Mouse (Mus musculus) heart, postnatal 25 days (tissue): ENCODE results near the gene Rhbdf1. TPM values are rescaled to one million over a fixed set of nuclear protein-coding genes. Genes with fewer than 3 reads are reported as not detected.

Source experiments
- DNase-seq: peaks from one replicate; pipeline ENCODE4 v3.0.0; 2022; ENCODE audit warnings: low spot score
- intact Hi-C: fragments of 180-260 bp; cut with DNase I; formaldehyde crosslinking; loops from one replicate; pipeline ENCODE4 v1.15.1; 2025
- total RNA-seq, 2 experiments: library from RNA; stranded (reverse); gene quantifications; 2 replicates each; pipeline ENCODE4 v1.2.3; 2021

Gene Rhbdf1
- total RNA-seq, 2 experiments from 2014 or later = 21.9 to 25.0 TPM

DNA sequence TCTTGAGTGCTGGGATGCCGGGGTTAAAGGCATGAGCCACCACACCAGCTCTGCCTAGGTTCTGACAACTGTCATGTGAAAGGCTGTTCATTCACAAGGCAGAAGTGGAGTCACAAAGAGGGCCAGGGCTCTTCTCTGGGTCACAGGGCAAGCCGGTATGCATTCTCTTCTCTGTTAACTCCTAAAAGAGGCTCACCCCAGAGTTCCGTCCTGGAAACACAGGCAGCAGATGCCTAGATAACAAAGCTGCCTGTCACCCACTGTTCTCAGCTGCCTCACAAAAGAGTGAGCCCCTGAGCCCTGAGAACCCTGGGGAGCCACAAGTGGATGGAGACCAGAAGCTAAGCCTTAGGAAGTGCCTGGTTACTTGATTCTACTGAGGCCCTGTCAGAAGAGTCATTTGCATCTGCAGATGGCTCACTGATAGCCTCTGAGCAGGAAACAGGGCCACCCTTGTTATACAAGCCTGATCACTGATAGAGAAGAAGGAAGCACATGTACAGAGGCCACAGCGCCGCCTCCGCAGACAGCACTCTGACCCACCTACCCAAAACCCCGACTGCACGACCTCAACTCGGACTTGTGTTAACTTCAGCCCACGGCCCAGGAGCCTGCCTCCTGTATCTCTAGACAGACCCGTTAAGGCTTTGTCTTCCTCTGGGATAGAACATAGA lies 26.1 kb downstream of the Rhbdf1 start:
- intact Hi-C loops = no loop called here
- no peak for DNase-seq

DNA sequence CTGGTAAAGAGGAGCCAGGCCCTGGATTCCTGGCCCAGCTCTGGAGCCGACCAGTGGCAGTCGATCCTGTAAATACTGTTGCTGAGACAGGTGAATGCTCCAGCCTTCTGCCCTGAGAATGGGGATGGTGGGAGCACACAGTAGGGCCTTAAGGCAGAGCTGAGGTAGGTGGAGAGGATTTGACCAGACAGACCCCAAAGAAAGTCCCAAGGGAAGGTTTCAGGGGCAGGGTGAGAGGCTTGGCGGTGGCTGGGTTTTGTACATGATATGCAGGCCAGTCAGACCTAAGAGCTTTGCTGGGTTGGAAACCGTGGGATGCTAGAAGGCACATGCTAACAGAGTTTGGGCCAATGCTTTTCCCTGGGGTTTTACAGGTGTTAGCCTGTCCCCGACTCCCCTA lies 27.5 kb downstream of the Rhbdf1 start:
- intact Hi-C loops = no loop called here
- no peak for DNase-seq

DNA sequence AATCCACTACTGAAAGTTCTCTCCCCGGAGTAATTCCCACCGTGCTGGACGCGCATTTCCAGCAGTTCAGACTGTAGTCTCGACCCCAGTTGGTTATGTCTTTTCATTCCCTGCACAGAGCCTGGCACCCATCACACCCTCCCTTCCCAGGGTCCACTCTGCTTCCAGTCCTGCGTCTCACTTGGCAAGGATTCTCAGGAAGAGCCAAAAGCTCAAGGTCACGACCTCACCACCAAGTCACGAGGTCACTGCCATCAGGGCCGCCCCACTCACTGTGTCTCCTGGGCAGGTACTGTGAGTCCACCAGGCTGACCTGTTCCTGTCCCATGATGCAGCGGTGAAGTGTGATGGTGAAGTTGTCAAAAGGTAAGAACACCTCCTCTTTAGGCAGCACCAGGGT lies 28.0 kb downstream of the Rhbdf1 start:
- no peak for DNase-seq
- intact Hi-C loops = no loop called here

DNA sequence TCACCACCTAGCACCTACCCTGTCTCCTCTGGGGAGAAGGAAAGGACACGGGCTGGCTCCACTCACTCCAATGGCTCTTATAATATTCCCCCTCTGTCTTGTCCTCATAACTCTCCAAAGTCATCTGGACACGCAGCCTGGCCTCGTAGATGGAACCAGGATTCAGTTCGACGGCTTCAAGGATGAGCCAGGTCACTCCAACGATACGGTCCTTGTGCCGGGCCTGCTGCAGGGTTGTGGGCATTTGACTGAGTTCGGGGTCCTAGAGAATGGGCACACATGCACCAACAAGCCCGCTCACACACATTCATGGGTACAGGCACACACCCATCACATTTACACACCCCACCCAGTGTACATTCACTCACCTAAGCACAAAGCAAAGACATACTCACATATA lies 28.9 kb downstream of the Rhbdf1 start:
- no peak for DNase-seq
- intact Hi-C loops = no loop called here

DNA sequence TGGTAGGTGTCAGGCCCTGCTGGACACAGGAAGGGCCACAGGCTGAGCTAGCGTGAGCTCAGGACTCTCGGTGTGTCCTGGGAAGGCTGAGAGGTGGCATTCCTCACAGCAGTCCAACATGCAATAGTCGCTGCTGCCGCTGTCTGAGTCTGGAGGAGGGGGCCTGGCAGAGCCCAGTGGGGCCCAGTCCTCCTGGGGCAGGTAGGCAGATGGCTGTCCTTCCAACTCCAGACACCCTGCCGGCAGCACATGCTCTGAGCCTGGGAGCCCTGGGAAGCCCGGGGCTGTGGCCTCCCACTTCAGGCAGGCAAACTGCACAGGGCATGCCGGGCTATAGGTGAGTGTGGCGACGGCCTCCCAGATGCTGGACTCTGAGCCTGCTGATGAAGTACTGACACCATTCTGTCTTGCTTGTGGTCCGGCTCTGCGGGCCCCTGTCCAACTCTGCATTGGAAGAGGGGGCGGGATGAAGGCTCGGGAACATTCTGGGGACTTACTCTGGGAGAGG lies 31.4 kb downstream of the Rhbdf1 start:
- DNase-seq = no peak
- intact Hi-C loops = no loop called here

DNA sequence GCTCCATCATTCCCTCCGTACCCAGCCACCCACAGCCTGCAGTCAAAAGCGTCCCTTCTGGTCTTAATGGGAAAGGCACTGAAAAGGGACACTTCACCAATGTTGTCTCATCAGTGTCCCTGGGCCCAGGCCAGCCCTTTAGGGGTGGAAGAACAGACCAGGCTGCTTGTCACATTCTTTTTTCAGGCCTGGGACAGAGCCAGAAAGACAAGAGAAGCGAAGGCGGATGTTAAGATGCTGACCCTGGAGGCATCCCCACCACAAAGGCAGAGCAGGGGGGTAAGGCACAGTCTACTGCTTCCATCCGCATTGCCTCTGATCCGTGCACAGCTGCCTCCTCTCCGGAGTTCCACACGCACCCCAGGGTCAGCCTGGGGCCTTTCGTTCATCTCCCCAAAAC lies 32.0 kb downstream of the Rhbdf1 start:
- intact Hi-C loops = no loop called here
- DNase-seq = no peak

DNA sequence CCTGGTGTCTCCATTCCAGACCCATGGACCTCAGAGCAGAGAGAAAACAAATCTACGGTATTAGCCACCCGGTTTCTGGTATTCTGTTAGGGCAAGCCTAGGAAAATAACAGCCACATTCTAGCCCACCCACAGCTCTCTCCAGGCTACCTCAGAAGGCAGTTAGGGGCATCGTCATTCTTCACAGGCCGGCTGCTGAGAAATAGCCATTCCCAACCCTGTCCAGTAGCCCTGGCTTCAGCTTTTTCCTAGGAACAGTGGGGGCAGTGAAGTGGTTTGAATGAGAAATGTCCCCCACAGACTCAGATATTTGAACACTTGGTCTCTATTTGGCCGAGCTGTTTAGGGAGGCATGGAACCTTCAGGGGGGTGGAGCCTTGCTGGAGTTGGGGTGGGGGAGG lies 32.7 kb downstream of the Rhbdf1 start:
- intact Hi-C loops = no loop called here
- DNase-seq = no peak

DNA sequence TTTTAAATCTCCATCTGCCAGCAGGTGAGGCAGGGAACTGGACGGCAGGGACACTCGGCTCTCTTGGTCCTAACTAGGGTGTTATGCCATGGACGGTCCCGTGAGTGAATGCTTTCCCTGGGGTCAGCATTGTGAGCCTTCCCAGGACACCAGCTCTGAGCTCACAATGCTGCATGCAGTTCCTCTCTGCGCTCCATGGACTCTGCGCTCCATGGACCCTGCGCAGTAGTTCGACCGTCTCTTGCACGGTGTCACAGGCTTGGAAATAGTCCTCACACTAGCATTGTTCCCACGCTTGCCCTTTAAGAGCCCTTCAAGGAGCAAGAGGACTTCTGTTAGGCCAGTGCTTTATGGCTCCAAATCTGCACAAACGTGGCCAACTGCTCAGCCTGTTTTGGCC lies 33.2 kb downstream of the Rhbdf1 start:
- intact Hi-C loops = no loop called here
- DNase-seq = no peak

DNA sequence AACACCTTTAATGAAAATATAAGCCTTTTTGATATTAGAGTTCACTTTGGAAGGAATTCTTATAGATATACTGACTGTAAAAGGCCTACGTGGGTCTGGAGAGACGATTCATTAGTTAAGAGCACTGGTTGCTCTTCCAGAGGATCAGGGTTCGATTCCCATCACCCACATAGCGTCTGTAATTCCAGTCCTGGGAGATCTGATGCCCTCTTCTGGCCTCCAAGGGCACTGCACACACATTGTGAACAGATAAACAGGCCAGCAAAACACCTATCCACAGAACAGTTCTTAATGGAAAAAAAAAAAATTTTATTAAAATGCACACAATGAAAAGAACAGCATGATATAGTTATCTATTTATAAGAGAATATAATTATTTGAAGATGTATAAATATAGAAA lies 34.8 kb downstream of the Rhbdf1 start:
- intact Hi-C loops = no loop called here
- no peak for DNase-seq

DNA sequence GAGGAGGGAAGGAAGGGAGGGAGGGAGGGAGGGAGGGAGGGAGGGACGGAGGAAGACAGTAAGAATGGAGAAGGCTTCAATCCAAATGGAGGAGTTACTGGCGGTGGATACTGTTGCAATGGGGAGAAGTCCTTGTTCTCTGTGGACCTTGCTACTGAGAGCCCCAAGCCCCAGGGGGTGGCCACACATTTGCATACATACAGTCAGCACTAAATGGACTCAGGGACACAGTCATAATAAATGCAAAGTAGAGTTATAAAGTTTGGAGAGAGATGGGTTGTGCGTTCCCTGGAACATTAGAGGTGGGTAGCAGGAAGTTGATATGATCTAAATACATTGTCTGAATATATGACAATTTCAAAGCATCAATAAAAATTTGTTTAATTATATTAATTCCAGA lies 36.1 kb downstream of the Rhbdf1 start:
- intact Hi-C loops = no loop called here
- DNase-seq = no peak

DNA sequence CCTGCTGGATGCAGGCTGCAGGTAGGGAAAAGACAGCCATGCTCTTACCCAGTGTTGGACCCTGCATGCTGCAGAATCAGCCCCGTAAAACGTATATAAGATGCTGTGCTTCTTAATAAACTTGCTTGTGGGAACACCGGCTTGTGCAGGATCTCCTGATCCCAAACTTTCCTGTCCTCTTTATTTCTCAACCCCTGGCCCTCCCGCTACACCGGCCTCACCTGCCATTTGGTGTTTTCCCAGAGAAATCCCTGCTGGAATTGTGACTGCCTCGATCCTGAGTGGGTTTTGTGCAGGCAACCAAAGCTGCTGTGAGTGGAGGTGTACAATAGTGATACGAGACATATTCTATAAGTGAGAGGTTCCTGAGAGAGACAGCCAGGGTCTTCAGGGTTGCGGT lies 37.6 kb downstream of the Rhbdf1 start:
- intact Hi-C loops = loop anchor here (5.0 kb wide), 1 partner anchor 118 kb away; the partner anchor contains the start of gene Hbq1a
- no peak for DNase-seq

DNA sequence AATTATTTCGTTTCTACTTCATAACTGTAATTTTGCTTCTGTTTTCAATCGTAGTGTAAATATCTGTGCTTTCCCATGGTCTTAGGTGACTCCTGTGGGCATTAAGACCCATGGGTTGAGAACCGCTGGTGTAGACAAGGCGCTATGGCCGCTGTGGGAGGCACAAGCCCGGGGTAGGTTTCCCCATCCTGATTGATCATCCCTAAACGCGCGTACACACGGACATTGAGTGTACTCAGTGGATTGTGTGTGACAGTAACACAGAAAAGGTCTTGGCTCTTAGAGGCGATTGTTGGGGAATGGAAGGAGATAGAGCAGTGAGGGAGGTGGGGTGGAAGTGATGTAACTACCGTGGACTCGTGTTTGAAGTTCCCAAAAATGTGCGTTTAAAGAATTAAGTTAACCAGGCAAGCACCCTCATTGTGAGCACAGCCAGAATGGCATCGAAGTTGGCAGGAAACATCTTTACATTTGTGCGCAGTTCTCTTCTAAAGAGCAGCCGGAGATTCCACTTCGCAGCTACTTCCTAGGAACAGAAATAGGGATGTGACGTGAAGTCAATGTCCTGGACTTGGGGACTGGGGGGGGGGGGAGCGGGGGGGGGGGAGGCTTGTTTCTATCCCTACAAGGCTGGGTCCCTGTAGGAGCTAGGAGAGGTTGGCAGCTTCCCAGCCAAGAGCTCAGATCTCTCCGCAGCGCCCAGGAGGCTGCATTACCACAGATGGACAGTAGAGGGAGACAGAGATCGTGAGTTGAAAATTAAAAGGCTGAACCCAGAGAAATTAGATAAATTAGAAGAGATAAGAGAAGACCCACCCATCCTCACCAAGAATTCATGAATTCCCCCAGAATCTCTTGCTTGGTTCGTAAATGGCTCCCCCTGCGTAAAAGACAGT lies 39.9 kb downstream of the Rhbdf1 start:
- intact Hi-C loops = loop anchor here (1.0 to 5.0 kb wide), 3 partner anchors 56 to 120 kb away; partner anchors contain the start of genes Hbq1a and Hbq1b
- peak; percentile 26 for DNase-seq

DNA sequence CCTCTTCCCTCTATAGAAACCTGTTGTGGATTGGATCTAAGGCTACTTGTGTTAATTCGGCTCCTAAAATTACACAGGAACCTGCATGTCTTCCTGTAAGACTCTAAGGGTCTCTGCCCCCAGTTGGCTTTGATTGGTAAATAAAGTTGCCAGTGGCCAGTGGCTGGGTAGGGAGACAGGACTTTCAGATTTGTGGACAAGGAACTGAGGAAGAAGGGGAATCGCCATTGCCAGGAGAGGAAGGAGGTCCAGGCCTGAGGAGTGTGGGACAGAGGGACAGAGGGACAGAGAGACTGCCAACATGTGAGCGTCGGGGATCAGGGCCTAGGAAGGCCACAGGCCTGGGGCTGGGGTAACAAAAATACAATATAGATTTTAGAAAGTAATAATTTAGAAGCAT lies 40.9 kb downstream of the Rhbdf1 start:
- intact Hi-C loops = loop anchor here (5.0 kb wide), 1 partner anchor 121 kb away; the partner anchor contains the start of gene Hbq1a
- DNase-seq = no peak

DNA sequence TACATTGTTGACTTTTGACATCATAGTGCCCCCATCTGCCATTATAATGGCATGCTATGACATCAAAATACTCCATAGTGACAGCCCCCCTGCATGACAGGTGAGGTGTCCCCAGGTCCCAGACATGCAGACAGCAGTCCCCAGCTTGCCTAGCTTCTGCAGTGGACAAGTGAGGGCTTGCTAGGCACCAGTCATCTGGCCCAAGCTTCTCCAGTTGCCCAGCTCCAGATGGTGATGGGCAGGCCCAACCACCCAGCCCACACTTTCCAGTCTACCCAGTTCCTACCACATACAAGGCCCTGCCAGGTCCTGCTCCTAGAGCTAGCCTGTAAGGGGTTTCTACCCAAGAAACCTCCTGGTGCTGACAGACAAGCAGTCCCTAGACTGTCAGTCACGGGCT lies 43.6 kb downstream of the Rhbdf1 start:
- no peak for DNase-seq
- intact Hi-C loops = no loop called here

DNA sequence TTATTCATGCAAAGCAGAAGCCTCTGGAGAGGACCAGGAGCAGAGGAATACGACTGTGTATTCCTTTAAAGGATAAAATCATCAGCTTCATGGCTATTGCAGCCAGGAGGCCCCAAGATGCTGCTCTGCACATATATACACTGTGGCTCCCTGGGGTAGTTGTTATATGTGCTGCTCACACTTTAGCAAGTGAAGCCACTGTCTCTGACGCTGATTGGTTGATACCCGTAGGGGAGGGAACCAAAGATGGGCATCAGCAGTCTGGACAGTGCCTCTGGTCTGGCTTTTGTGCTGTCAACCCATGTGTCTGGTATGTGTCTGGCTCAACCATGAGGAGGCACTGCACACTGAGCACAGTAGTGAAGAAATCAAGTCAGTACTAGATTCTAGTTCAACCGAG lies 55.4 kb downstream of the Rhbdf1 start:
- intact Hi-C loops = no loop called here
- no peak for DNase-seq

DNA sequence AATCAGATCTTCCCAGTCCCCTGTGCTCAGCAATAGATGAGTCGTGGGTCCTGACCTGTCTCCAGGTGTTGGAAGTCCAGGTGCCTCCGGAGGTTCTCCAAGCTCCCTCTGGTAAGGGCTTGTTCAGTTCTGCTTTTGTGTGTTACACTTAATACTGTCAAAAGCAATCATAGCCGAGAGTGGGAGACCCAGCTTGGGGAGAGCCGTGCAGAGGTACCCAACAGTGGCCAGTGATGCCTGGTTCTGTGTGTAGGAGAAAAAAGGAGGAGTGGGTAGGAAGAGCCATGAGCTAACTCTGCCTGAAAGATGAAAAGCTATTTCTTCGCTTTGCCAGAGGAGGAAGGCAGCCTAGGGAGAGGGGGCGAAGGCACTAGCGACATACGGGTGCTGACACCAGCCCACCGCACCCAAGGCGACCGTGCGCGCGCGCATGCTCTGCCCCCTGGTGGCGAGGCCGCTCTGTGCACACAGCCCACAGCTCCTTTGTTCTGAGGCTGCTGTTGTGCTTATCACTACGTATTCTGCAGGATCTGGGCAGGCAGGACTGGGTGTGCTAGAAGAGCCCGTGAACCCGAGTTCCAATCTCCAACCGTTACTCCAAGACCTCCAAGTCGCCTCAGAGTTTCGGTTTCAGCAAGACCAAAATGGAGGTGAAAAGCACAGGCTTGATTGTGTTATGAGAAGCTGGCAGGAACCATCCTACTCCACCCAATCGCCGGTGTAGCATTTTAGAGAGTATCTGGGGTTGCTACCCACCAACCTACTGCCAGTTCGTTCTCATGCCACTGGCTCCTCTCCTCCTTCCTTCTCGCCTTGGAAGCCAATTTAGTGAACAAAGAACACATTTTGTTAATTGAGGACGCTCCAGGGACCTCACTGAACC lies 59.9 kb downstream of the Rhbdf1 start:
- intact Hi-C loops = loop anchor here (1.0 kb wide), 2 partner anchors 162 to 487 kb away; partner anchors contain the start of gene Nsg2
- peak; percentile 9 for DNase-seq

DNA sequence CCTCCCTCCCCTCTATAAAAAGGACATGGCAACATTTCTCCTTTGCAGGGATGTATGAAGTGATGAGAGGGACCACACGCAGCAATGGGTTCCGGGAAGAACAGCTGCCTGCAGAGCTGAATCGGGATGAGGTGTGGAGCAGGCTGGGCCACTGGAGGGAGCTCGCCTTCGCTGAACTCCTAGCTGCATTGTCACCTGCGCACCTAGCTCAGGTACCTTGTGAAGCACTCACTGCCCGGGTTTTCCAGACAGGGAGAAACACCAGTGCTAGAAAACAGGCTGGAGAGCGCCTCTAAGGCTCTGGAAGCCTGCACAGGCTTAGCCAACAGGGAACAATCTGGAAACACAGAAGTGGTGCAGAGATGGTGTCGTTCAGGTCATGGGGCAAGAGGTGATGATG lies 60.6 kb downstream of the Rhbdf1 start:
- intact Hi-C loops = loop anchor here (1.0 kb wide), 1 partner anchor 161 kb away; the partner anchor contains the start of gene Nsg2
- DNase-seq = no peak

DNA sequence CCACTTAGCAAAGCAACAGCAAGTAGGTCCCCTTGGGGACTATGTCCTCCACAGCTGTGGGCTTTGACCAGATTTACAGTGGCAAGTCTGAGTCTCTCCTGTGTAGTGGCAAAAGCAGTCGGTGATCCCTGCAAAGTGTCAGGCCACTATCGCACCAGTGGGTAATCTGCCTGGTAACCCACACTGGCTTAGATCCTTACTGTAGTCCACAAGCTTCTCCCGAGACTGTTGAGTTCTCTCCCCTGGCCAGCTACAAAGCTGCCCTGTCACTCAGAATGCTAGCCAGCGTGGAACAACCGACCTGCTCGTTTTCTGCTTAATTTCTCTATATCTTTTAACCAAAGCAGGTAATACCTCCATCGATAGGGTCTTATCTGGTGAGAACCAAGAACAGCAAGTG lies 61.8 kb downstream of the Rhbdf1 start:
- intact Hi-C loops = no loop called here
- DNase-seq = no peak
